Mouse (Mus musculus) CD4-positive, CD25-positive, alpha-beta regulatory T cell, adult 2 months (primary cell): ENCODE data around the gene Chst4.
A peak's percentile ranks its signal among the peaks of the same experiment; 100 is the strongest.

Experiments used
- DNase-seq: peaks from one replicate; pipeline ENCODE4 v3.0.0-alpha.2; 2012; ENCODE audit warnings: low read depth, low spot score

Gene Chst4

GRCm38 (mm10) chr8:110008228-110008994, 31.1 kb downstream of the Chst4 start:
- no peak for DNase-seq

- DNase-seq: no peak
These were observed 33.1 kb downstream of the Chst4 start for GRCm38 (mm10) chr8:110006312-110007023.

GRCm38 (mm10) chr8:110004300-110004699, 35.2 kb downstream of the Chst4 start:
- no peak for DNase-seq

- DNase-seq: peak; percentile 37
These were observed 36.6 kb downstream of the Chst4 start for GRCm38 (mm10) chr8:110002953-110003352.

GRCm38 (mm10) chr8:109999974-110000373, 39.6 kb downstream of the Chst4 start:
- no peak for DNase-seq

GRCm38 (mm10) chr8:109998066-109998465, 41.5 kb downstream of the Chst4 start:
- DNase-seq: no peak

GRCm38 (mm10) chr8:109997381-109997780, 42.2 kb downstream of the Chst4 start:
- no peak for DNase-seq

GRCm38 (mm10) chr8:109992951-109993350, 46.6 kb downstream of the Chst4 start:
- no peak for DNase-seq

GRCm38 (mm10) chr8:109992166-109992565, 47.4 kb downstream of the Chst4 start:
- DNase-seq: no peak

- DNase-seq: no peak
These were observed 49.3 kb downstream of the Chst4 start, which contains the start of gene Tat for GRCm38 (mm10) chr8:109990224-109990623. TSS of gene Tat (plus strand) at chr8:109990437.

- no peak for DNase-seq
These were observed 50.4 kb downstream of the Chst4 start for GRCm38 (mm10) chr8:109989151-109989550.

- DNase-seq: no peak
These were observed 51.8 kb downstream of the Chst4 start for GRCm38 (mm10) chr8:109987776-109988175.

GRCm38 (mm10) chr8:109986384-109986783, 53.2 kb downstream of the Chst4 start:
- DNase-seq: no peak

- DNase-seq: no peak
These were observed 55.6 kb downstream of the Chst4 start for GRCm38 (mm10) chr8:109983944-109984343.

- no peak for DNase-seq
These were observed 57.0 kb downstream of the Chst4 start for GRCm38 (mm10) chr8:109982386-109983105.

- no peak for DNase-seq
These were observed 60.2 kb downstream of the Chst4 start for GRCm38 (mm10) chr8:109979339-109979738.
